Mouse (Mus musculus) cerebellum, postnatal 10 days (tissue): Measurements from ENCODE around the gene Arrdc2.

Experiments
- DNase-seq, 2 experiments: peaks; one replicate each; pipeline ENCODE4 v3.0.0; 2021; ENCODE audit warnings: mixed read lengths in 2 of 2

The Arrdc2 gene

DNA sequence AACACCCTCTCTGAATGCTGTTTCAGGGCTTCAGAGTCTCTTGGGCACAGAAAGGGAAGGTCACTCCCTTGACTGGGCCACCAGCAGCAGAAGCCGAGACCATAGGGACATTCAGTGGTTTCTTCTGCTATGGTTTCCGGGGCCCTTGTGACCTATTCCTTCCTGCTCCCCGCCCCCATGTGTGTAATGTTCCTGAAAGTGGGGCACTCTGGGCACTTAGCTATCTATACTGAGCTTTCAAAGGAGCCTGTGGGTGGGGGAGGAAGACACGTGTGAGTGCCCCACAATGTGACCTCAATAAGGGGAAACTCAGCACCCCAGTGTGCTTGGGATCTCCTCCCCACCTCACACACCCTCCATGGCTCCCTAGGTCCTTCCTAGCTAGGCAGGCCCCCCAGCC, 33.0 kb downstream of the Arrdc2 start:
- no peak for DNase-seq

DNA sequence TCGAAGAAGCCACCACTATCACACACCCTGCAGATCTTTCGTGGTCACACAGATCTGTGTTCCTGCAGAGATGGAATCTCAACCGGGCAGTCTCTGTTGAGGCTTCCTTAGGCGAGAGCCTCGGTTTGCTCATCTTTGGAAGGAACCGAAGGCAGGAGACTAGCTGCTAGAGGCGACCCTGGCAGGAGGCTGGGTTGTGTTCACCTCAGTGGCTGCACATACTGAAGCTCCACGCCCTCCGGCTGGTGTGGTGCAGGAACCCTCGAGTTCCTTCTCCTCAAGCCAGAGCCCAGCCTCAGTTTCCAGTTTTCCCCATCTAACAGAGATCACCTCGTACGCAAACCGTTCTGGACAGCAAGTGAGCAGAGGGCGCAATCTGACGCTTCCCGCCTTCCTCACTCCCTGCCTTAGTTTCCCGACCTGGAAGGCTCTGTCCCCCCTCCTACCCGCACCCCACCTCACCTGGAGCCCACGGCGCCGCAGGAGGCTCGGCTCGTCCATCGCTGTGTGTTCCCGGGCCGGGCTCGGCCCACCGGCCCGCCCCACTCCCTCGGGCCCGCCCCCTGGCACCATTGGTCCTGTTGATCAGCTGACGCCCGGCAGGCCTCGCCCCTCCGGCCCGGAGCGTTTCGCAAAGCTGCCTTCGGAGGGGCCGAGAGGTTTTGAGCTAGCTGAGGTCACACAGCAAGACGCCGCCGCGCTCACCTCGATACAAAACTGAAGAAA, 34.9 kb downstream of the Arrdc2 start, which contains the start of gene Mast3:
Gene Mast3, minus strand, starts transcription at position 574 of the 726 bp plus-strand sequence.
- peak; percentile 90 to 93 for DNase-seq

DNA sequence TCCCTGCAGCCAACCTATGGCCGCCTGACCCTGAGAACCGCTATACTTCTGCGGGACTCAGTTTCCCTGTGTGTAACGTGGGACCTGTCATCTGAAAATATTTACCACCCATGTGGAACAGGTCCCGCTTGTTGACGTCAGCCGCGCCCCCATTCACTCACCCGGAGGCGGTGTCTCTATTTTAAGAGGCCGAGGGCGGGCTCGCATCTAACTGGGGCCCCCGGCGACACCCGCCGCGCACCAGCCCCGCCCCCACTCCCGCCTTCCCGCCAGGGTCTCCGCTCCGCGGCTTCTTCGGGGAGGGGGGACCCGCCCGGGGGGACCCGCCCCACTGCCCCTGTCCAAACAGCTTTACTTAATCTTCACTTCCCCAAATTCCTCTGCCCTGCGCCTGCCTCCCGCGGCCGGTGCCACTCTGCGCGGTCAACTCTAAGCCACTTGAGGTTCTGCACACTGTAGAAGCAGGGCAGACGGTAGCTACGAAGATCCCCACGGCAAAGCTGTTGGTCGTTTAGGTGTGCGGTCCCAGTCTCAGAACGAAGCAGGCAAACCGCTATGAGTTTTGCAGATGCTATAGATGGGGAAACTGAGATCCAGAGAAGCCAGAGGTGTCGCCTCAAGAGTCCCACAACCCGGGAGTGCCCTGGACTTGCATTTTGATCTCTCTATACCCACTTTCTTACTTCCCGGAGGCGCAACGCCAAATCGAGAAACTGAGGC, 35.6 kb downstream of the Arrdc2 start:
- DNase-seq = peak in 1 of 2 experiments; percentile 58

DNA sequence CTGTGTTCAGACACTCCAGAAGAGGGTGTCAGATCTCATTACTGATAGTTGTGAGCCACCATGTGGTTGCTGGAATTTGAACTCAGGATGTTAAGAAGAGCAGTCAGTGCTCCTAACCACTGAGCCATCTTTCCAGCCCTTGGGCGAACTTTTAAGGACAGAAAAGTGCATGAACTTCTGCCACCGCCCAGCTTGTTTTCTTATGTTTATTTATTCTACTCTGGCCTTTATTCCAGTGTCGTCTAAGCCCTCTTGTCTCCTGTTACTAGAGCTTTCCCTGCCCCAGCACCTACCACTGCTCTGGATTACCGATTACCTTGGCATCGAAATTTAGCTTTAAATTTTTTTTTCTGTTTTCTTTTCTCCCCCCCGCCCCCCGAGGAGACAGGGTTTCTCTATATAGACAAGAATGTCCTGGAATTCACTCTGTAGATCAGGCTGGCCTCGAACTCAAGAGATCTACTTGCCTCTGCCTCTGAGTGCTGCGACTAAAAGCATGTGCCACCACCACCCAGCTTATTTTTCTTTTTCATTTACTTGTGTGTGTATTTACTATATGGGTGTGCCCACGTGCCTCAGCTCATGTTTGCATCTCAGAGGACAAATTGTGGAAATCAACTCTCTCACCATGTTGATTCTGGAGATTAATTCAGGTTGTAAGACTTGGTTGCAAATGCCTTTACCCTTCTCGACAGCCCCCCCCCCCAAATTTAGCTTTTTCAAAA, 36.6 kb downstream of the Arrdc2 start:
- DNase-seq = no peak

DNA sequence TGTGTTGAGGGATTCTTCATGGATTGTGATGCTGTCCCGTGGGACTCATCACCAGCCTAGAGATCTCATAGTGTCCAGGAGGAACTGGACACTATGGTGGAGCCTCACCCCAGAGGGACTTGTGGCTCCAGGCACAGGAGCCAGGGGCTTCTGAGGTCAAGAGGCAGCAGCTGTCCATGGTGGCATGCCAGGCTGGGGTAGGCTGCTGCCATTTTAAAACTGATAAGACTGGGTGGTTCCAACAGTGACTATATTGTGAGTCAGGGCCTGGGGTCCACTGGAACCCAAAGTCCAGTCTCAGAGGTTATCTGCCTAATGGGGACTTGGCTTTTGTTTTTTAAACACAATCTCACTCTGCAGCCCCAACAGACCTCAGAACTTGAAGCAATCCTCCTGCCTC, 37.7 kb downstream of the Arrdc2 start:
- no peak for DNase-seq

DNA sequence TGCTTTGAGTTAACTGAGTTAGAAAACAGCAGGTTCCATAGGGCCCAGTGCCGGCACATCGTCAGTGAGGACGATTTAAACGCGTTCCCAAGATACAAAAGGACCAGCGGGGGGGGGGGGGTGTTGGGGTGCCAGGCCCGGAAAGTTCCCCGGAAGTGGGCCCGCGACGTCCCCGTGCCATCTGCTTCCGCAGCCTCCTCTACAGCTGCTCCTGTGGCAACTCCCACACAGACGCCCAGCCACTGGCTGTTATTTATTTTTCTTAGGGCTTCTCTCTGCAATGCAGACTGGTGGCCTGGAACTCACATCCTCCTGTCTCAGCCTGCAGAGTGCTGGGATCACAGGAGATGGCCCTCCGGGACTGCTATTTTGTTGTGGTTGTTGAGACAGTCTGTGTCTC, 38.4 kb downstream of the Arrdc2 start:
- DNase-seq = no peak

DNA sequence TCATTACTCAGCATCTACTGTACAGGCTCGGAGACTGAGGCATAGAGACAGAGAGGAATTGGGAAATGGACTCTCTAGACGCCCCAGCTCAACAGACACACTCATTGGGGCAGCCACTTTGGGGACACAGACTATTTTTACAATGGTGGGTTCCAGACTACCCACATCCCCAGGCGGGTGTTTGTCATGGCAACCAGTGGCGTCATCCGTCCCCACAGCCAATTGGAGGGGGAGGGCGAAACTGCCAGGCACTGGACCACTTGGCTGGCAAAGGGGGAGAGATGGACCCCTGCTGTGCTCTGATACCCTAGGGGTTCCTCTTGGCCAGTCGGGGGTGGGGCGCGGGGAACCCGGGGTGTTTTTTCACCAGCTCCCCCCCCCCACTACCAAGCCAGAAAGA, 38.9 kb downstream of the Arrdc2 start:
- DNase-seq = peak; percentile 47 to 48

DNA sequence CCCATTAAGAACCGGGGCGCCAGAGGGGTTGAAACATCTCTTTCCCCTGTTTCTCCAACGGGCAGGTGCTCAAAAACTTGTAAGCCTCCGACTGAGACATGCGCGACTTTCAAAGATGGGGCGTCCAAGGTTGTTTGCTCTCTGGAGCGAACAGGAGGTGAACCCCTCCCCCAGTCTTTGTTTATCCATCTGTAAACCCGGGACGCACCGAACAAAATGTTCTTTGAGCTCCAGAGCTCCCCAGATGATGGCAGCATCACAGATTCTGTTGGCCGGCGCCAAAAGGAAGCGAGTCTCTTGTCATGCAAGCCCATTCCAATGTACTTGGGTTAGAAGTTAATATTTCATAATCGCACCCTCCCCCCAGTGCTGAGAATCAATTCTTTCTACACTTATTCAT, 41.2 kb downstream of the Arrdc2 start:
- DNase-seq = peak in 1 of 2 experiments; percentile 50

DNA sequence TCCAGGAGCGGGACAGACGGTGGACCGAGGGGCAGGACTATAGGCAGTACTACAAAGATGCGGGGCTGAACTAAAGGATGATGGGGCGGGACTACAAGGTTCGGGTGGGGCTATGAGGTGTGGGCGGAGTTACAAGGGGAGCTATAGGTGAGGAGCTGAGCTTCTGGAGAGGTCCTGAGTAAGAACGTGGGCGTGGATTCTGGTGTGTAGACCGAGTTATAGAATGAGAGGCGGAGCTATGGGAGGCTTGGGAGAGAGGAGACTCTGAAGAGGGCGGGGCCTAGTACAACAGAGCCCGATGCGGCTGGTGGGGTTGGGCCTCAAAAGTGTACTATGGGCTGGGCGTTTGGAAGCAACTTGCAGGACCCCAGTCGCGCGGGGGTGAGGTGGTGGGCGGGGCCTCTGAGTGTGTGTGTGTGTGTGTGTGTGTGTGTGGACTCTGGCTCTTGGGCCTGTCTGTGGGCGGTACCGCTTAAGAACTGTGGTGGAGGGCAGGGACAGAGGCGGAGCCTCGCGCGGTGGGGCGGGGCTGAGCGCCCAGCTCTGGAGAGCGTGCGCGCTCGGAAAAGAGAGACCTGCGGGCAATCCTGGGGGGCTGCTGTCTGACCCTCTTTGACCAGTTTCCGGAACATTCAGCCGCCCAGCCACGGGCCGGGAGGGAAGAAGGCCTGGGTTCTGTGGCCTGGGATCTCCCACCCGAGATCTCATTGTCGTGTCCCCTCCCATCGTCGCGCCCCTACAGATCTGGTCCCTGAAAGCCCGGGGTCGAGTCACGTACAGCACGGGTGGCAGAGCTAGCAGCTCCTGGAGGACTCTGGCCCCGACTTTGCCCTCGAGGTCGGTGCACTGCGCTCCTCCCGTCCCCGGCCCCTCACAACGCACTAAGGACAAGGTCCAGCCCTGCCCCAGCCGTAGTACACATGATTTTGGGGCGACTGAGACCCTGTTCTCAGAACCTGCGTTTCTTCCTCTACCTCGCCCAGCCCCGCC, 42.1 kb downstream of the Arrdc2 start:
- DNase-seq = peak; percentile 84 to 91

DNA sequence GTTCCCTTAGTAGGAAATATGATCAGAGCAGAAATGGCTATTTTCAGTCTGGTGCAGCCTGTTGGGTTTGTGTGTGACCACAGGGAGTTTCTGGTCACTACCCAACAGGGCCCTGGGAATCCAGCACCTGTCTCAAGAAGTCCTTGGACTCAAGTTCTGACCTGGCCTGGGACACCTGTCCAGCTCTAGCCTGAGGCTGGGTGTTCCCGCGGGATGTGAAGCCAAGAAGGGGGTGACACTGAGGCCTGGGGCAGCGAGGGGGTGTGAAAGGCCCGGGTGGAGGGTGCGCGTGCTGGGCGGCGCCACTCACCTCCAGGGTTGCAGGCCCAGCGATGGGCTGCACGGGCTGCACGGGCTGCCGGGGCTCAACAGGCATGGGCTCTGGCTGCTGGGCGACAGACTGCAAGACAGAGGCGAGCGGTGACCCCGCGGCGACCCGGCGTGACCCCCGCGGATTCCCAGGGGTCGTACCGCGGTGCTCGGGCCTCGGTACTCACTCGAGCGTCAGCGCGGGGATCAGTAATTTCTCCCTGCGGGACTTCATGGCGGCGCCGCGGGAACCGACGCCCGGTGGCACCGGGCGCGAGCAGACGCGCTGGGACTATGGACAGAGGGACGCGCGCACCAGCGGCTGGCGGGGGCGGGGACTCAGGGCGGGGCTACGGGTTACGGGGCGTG, 43.0 kb downstream of the Arrdc2 start:
- no peak for DNase-seq

DNA sequence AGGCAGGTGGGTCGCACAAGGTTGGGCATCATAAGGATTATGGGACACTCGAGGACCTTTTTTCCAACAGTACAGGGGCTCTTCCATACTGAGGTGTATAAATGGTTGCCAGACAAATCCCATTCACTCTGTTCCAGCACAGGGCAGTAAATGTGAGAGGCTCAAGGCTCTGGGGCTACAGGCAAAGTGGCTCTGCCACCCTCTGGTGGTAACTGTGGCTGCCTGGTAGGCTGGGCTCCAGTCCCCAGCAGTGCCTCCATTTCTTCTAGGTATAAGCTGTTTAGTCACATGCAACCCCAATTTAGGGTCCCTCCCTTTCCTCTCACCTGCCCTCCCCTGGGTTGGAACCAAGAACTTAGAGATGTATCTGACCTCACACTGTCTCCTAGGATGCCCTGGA, 44.1 kb downstream of the Arrdc2 start:
- DNase-seq = no peak

DNA sequence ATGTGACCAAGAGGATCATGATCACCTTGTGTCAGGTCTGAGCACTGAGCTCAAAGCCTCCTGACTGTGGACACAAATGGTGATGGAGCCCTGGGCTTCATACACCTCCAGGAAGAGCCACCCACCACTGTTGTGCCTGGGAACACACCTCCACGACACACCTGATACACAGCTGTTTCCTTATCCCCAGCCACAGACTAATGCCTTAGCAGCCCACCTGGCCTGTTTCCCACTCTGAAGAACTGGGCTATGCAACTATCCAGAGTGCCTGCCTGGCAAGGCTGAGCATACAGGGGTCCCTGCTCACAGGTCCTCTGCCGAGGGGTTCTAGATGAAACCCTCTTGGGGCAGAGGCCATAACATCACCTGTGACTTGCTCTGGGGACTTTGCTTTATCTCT, 45.3 kb downstream of the Arrdc2 start:
- no peak for DNase-seq

DNA sequence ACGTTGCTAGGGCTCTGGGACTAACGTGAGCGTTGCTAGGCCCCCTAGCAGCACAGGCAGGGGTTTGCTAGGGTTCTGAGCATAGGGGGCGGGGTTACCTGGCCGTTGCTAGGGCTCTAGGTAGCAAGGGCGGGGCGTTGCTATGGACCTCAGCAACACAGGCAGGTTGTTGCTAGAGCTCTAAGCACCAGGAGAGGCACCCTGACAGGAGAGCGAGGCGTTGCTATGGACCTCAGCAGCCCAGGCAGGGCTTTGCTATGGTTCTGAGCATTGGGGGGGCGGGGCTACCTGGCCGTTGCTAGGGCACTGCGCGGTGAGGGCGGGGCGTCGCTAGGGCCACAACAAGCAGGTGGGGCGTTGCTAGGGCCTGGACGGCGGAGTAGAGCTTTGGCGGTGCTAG, 46.8 kb downstream of the Arrdc2 start:
- peak; percentile 84 to 88 for DNase-seq

DNA sequence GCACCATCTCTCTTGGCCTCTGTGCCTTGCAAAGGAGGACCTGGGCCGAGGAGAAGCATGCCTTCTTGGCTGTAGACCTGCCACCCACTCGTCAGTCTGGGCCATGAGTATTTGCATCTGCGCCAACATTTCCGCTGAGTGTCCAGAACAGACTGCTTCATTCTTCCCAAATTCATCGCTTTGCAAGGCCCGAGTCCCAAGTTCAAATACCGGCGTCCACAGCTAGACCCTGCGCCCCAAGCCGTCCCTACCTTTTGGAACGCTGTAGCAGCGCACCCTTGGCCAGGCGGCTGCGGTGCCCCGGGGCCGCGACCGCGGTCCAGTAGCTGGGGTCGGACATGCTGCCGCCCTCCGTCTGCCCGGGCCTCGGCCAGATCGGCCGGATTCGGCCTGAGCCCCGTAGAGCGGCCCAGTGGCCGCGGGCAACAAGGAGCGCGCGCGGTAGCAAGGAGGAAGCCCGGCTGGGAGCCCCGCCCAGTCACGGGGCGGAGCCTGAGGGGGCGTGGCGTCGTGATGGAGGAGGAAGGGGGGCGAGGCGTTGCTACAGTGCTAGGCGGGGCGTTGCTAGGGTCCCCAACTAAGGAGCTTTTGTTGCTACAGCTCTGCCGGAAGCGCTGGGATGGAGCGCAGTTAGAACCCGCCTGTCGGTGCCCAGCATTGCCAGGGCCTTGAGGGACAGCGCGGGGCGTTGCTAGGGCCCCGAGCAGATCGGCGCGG, 47.4 kb downstream of the Arrdc2 start:
- peak; percentile 98 to 99 for DNase-seq

DNA sequence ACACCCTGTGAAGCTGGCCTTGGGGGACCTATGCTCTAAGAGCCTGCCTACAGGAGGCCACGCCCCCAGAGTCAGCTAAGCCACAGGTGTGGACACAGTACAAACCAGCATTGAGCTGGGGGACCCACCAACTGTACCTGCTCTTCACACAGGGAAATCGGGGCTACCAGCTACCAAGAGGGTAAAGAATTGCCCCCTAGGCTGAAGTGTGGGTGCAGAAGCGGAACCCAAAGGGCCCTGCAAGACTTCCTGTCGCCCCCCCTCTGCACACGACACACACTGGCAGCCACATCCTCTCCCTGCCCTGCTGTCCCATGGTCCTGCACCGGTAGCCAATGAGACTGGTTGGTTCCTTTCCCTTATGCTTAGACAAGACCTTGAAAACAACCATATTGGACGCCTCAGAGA, 48.2 kb downstream of the Arrdc2 start:
- DNase-seq = peak in 1 of 2 experiments; percentile 48

DNA sequence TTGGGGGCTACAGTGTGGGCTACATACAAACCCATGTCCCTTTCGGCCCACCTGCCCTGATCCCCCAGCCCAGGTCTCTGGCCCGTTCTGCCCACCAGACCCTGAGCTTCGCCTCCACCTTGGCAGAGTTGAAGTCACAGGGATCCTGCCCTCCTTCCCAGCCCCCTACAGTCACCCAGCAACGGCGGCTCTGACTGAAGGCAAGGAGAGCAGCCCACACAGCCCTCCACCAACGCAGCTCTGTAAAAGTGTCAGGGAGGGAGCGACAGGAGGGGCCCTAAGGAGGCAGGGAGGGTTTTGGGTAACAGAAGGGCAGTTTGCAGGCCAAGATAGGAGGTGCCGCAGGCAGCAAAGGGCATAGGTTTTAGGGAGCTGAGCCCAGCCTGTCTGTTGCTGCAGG, 48.7 kb downstream of the Arrdc2 start:
- DNase-seq = peak; percentile 48 to 52

DNA sequence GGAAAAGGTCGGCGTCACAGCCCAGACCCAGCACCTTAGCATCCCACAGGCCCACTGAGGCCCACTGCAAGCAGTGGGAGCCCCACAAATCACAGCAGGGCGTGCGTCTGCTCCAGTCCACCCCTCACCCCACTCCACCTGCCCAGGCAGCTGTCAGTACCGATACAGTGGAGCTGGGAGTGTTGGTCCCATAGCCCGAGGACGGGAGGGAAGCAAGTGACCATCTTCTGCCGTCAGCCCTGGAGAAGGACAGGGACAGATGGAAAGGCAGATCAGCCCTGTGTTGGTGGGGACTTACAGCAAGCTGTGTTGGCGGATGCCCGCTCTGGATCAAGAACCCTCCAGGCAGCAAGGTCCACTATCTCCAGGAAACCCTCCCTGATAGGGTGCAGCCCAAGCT, 50.5 kb downstream of the Arrdc2 start:
- peak; percentile 66 to 68 for DNase-seq

DNA sequence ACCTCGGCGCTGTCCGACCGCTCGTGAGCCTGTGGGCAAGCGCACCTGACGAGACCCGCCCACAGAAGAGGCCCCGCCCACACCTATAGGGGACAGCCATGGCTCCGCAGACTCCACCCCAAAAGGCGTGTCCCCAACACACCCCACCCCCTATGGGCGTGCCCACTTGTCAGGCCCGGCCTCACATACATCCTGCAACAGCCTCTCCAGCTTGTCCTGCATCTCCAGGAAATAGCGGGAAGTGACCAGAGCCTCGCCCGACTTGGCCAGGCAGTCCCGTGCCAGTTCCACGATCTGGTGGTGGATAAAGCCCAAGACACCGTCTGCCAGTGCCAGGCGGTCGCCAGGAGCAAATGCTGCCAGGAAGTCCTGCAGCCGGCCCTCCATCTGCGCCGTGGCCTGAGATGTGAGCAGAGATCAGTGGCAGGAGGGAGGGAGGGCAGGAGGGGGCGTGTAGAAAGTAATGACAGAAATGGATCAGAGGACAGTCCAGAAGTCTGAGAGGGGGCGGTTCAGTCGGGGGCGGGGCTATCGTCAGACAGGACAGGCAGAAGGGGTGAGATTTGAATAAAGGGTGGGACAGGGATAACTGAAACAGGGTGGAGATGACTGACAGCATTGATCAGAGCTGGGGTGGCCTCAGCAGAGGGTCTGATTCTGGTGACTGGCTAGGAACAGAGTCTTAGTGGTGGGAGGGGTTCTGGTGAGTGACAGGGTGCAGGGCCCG, 51.4 kb downstream of the Arrdc2 start:
- DNase-seq = peak; percentile 92 to 93

DNA sequence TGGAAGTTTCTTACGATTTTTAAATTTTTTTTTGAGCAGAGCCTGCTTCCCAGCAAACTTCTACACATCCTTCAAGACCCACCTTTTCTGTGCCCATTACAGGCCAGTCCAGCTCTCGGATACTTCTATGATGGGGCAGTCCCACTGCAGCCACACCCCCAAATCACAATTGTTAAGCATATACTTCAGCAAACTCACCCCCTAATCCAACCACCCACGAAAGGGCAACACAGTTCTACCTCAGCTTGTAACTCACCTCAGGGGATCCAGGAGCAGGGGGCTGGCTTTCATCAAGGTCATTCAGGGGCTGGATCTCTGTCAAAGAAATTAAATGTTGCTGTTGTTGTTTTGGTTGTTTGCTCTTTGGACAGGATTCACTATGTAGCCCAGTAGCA, 52.5 kb downstream of the Arrdc2 start:
- no peak for DNase-seq

DNA sequence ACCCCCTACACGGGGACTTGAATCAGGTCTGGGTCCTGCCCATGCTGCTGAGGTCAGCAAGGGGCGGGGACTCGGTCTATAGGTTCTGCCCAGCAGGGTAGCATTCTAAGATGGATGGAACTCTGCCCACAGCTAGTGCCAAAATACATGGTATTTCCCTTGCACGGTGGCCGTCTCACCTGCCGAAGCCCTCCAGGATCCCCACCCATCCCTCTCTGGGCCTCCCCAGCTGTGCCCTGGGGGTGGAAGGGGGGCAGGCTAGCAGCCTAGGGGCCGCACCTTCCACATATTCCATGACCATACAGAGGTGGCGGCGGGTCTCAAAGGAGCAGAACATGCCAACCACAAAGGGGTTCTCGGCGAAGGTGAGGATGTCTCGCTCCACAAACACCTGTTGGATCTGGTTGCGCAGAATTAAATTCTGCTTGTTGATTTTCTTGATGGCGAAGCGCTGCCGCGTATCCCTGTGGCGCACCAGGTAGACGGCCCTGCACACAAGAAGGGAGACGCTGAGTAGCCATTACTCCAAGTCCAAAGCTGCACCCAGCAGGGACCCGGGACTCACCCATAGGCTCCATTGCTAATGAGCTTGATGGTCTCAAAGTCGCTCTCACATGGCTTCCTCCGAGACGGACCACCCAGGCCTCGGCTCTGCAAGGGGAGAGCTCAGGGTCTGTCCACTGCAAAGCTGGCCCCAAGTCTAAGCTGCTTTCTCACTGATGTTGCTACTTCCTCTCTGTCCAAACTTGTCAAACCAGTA, 53.0 kb downstream of the Arrdc2 start:
- DNase-seq = peak in 1 of 2 experiments; percentile 25
